Mouse (Mus musculus): ENCODE measurements around the gene Jag2. TPM values are rescaled to one million over a fixed set of nuclear protein-coding genes. Genes with fewer than 3 reads are reported as not detected.

The Jag2 gene
- total RNA-seq (2015; ENCODE audit: low replicate concordance) (not detected in 2 replicates), total RNA-seq (2017; ENCODE audit: low replicate concordance) (not detected in 2 replicates)

- ATAC-seq (replicated peaks; ENCODE audit: low FRiP score, poor library complexity, severe bottlenecking), result no peak
Observed at GRCm38 (mm10) chr12:112929562-112930352, at the start of gene Jag2. Gene Jag2, minus strand, starts transcription at chr12:112929776.

GRCm38 (mm10) chr12:112977156-112977555 is 47.6 kb upstream of the Jag2 start:
- ATAC-seq (replicated peaks; ENCODE audit: low FRiP score, poor library complexity, severe bottlenecking), result no peak

- peak; percentile 81 for ATAC-seq (replicated peaks; ENCODE audit: low FRiP score, poor library complexity, severe bottlenecking)
Observed at GRCm38 (mm10) chr12:112976371-112977073, 46.9 kb upstream of the Jag2 start, which contains the start of gene Btbd6. Gene Btbd6, plus strand, starts transcription at chr12:112976482.

- ATAC-seq (replicated peaks; ENCODE audit: low FRiP score, poor library complexity, severe bottlenecking), result no peak
Observed at GRCm38 (mm10) chr12:112974736-112975135, 45.2 kb upstream of the Jag2 start.

DNA sequence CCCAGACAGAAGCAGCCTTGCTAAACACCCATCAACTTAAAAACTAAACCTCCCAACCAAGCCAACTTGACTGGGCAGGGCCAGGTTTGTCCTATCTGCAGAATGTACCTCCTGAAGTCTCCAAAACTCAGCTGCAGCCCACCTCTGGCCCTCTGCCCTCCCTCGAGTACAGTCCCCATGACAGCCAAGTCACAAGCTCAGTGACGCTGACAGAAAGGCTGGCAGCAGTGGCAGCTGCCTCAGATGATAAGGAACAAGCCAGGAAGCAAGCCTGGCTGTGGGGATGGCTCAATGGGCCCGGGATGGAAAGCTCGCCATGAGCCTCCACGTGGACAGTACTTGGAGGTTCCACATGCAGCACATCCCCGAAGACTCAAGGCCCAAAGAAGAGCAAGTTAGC is 40.0 kb upstream of the Jag2 start:
- ATAC-seq (replicated peaks; ENCODE audit: low FRiP score, poor library complexity, severe bottlenecking), result no peak

DNA sequence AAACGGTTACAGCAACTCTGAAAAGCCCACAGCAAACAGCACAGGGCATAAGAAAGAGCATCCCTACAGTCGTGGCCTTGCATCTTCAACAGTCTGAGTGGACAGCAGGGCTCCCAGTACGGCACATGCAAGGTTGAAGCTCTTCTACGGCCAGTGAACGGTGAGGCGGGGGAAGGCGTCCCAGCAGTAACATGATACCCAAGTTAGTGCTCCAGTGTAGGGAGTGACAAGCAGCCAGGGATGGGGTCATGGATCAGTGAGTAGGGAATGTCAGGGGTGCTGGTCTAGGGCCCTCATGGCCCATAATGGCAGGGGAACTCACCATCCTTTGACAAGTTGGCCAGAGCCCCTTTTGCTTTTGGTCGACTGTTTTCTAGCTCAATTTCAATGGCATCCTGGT is 39.4 kb upstream of the Jag2 start:
- no peak for ATAC-seq (replicated peaks; ENCODE audit: low FRiP score, poor library complexity, severe bottlenecking)

GRCm38 (mm10) chr12:112965783-112966182 is 36.2 kb upstream of the Jag2 start:
- no peak for ATAC-seq (replicated peaks; ENCODE audit: low FRiP score, poor library complexity, severe bottlenecking)

GRCm38 (mm10) chr12:112961872-112962271 is 32.3 kb upstream of the Jag2 start:
- ATAC-seq (replicated peaks; ENCODE audit: low FRiP score, poor library complexity, severe bottlenecking), result no peak

GRCm38 (mm10) chr12:112961428-112961827 is 31.9 kb upstream of the Jag2 start:
- ATAC-seq (replicated peaks; ENCODE audit: low FRiP score, poor library complexity, severe bottlenecking), result no peak

GRCm38 (mm10) chr12:112959421-112959820 is 29.8 kb upstream of the Jag2 start:
- ATAC-seq (replicated peaks; ENCODE audit: low FRiP score, poor library complexity, severe bottlenecking), result no peak

DNA sequence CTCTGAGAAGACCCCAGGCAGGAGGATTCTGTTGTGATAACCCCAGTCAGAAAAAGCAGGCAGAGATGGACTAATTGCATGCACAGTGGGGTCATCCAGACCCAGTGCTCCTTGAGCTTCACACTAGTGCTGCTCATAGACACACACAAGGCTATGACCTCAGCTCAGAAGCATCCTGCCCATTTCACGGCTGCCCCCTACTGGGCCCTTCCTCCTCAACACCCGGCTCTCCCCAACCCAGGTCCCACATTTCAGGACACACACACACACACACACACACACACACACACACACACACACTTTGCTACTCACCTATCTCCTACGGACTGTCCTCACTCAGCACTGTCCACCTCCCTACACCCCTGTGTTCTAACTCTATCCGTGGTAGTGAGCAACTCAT is 28.7 kb upstream of the Jag2 start:
- ATAC-seq (replicated peaks; ENCODE audit: low FRiP score, poor library complexity, severe bottlenecking), result no peak

DNA sequence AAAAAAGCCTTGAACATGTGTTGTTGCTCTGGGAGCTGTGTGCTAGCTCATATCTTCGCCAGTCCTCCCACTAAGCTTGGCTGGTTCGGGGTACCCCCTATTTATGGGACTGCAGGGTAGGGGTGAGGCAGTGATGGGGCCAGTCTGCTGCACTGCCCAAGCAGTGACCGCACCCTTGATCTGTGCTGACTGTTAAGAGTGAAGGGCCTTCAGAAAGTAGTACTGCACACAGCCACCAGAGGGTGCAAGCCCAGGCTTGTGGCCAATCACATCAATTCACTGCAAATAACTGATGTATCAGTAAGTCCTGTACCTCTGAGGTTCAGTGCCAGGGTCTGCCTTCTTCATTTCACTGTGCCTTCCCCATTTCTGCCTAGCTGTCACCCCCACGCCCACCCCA is 26.2 kb upstream of the Jag2 start:
- ATAC-seq (replicated peaks; ENCODE audit: low FRiP score, poor library complexity, severe bottlenecking), result peak; percentile 79

DNA sequence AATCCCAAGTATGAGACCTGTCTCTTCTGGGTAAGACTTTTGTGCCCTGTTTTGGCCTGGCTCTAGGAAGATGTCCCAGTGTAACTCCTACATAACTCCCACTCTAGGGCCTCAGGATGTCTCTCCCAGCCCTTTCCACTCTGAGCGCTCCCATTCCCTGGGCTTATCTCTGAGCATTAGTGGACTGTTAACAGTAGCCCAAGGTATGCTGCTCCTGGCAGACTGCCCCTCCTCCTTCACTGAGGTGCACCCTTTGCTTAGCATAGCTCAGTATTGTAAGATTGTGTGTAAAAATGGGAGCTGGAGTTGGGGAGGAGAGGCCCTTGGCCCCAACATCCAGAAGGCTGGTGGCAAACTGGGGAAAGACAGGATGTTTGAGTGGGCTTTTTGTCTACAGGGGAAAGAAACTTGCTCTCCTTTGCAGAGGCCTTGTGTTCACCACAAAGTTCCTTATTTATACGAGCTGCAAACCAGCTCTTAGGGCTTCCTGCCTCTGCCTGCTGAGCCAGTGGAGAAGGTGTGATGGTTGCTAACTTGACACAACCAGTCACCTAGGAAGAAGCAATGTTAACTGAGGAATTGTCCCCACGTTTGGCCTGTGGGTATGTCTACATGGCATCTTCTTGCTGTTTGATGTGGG is 23.5 kb upstream of the Jag2 start:
- no peak for ATAC-seq (replicated peaks; ENCODE audit: low FRiP score, poor library complexity, severe bottlenecking)

- no peak for ATAC-seq (replicated peaks; ENCODE audit: low FRiP score, poor library complexity, severe bottlenecking)
Observed at GRCm38 (mm10) chr12:112952433-112952832, 22.9 kb upstream of the Jag2 start.

DNA sequence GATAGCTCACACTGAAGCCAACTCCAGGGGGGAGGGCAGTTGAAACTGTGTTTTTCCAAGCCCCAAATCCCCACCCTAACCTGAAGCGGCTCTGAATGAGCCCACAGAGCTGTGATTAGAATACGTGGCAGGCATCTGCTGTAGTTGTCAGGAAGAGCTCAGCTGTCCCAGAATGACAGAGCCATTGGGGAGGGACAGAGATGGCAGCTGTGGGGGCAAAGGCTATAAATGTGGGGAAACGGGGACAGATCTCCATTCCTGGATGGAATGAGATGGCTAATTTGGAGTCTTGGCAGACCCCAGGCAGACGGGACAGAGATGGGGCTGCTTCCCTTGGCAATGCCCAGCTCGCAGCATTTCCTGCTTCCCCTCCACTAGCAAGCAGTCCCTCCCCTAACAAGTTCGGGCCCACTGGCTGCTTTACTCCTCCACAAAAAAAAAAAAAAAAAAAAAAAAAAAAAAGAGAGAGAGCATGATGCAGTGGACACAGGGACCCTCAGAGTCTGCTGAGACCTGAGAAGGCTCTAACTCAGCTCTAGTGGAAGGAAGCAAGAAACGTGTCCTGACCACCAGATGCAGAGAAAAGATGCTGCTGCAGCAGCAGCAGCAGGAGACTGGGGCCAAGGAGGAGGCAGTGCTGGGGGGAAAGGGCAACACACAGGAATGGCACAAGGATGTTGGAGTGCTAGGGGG is 21.7 kb upstream of the Jag2 start:
- ATAC-seq (replicated peaks; ENCODE audit: low FRiP score, poor library complexity, severe bottlenecking), result no peak

DNA sequence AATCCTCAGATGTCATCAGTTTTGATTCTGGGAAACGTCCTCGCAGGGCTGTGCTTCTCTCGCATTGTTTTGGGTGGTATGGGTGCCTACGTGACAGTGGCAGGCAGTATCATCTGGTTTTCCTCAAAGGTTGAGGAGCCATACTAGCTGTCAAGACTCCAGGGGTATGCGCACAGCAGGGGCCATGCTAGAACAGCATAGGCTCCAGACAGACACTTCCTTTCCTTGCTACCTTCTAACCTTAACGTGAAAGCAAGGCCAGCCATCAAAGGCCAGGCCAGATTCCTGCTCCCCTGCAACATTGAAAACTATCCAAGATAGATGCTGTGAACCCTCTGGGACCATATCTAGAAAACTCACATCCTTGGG is 21.2 kb upstream of the Jag2 start:
- no peak for ATAC-seq (replicated peaks; ENCODE audit: low FRiP score, poor library complexity, severe bottlenecking)

- ATAC-seq (replicated peaks; ENCODE audit: low FRiP score, poor library complexity, severe bottlenecking), result peak; percentile 78
Observed at GRCm38 (mm10) chr12:112950040-112950760, 20.6 kb upstream of the Jag2 start.

GRCm38 (mm10) chr12:112947307-112947706 is 17.7 kb upstream of the Jag2 start:
- no peak for ATAC-seq (replicated peaks; ENCODE audit: low FRiP score, poor library complexity, severe bottlenecking)

DNA sequence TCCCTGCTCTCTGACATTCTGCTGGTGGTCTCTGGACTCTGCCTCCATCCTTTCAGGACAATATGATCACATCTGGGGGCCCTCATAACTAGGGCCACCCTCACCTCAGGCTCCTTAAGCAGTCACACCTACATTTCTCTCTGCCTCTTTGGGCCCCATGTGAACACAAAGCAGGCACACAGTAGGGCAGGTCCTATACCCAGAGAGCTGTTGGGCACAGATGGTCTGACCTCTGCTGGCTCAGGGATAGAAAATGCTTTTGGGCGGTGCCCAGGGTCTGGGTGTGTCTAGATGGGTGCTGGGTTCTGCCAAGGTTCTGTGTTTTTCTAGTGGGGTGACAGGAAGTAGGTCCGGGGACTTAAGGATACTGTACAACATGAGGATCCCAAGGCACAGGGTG is 14.1 kb upstream of the Jag2 start:
- no peak for ATAC-seq (replicated peaks; ENCODE audit: low FRiP score, poor library complexity, severe bottlenecking)

Measured in erythroblast, adult 5-6 weeks (primary cell).